Mouse (Mus musculus) lung, embryonic 15.5 days (tissue): Measurements from ENCODE around the gene Zmynd15. TPM values are rescaled to one million over a fixed set of nuclear protein-coding genes. Genes with fewer than 3 reads are reported as not detected.

Experiments used
- ATAC-seq: fragments of 200-750 bp; cut with Nextera tagmentation; 2 replicates; pipeline ENCODE4 v1.8.0; 2017; ENCODE audit warnings: moderate number of reproducible peaks, borderline replicate concordance; ENCODE audit not compliant: low FRiP score, low TSS enrichment; ENCODE audit errors: extremely low read depth
- H3K27ac ChIP-seq: fragments of 300-500 bp; sonication (generic); 2 replicates; pipeline ENCODE4 v1.5.1; 2015; ENCODE audit warnings: moderate library complexity, mild to moderate bottlenecking, inconsistent platforms
- H3K27me3 ChIP-seq: fragments of 300-500 bp; sonication (generic); 2 replicates; pipeline ENCODE4 v1.6.1; 2015; ENCODE audit warnings: inconsistent platforms
- H3K36me3 ChIP-seq: fragments of 300-500 bp; sonication (generic); 2 replicates; pipeline ENCODE4 v1.6.1; 2015; ENCODE audit warnings: inconsistent platforms
- H3K4me1 ChIP-seq: fragments of 300-500 bp; sonication (generic); 2 replicates; pipeline ENCODE4 v1.6.1; 2015; ENCODE audit warnings: inconsistent platforms
- H3K4me2 ChIP-seq: fragments of 300-500 bp; sonication (generic); 2 replicates; pipeline ENCODE4 v1.6.1; 2015; ENCODE audit warnings: inconsistent platforms, mild to moderate bottlenecking, moderate library complexity
- H3K4me3 ChIP-seq: fragments of 300-500 bp; sonication (generic); 2 replicates; pipeline ENCODE4 v1.5.1; 2015; ENCODE audit warnings: mild to moderate bottlenecking, inconsistent platforms
- H3K9ac ChIP-seq: fragments of 300-500 bp; sonication (generic); 2 replicates; pipeline ENCODE4 v1.6.1; 2015; ENCODE audit warnings: inconsistent platforms
- H3K9me3 ChIP-seq: fragments of 300-500 bp; sonication (generic); 2 replicates; pipeline ENCODE4 v1.6.1; 2016; ENCODE audit warnings: inconsistent platforms
- WGBS: fragments of 180-500 bp; shearing (Covaris S2); methylation state at CpG from one replicate; pipeline ENCODE4 v1.1.7; 2015; 5-methylcytosine and 5-hydroxymethylcytosine counted together
- microRNA-seq: library from miRNA; unstranded; fragments of <30 nt; microRNA quantifications from one replicate; pipeline ENCODE4, GENCODE M21; 2016
- polyA plus RNA-seq: library from polyadenylated mRNA; unstranded; fragments of >200 nt; fragmentation: Nextera tagmentation; extraction: Ambion mirVana; gene quantifications from 2 replicates; pipeline ENCODE4 v1.2.1, GENCODE M21; 2015

Zmynd15 gene
- polyA plus RNA-seq, 1 experiment from 2014 or later: 0.45 TPM

DNA sequence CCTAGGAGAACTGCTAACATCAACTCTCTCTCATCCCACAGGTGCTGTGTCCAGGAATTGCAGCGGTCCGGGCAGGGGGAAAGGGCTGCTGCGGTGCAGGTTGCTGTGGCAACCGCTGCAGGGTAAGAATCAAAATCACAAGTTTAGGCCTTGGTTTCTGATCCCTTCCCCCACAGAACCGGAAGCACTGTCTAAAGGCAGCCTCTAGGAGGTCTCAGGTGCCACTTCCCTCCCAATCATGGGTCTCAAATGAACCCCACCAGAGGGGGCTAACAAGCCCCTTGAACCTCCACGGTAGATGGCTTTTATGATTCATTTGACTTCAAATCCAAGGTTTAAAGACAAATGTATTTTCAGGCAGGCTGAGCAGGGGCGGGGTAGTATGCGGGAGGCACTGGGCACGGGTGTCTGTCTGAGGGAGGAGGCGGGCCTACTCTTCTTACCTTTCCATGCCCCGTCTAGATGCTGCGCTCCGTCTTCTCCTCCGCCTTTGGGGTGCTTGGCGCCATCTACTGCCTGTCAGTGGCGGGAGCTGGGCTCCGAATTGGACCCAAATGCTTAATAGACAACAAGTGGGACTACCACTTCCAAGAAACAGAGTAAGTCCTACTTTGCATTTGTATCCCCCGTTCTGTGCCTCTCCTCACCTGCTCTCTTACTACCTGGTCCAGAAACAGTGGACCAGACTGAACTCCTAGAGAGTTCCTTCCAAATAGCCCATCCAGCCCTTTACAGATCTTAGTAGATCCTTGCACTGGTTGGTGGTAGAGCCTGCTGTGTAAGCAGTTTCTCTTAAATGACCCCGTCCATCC lies 50.7 kb downstream of the Zmynd15 start:
- 6% methylated on average over 19 of the region's 19 CpGs for WGBS
- no peak overlapping the region for H3K9ac ChIP-seq
- peak overlapping the region; percentile 34; the same call in 1 of the 2 replicates for H3K4me2 ChIP-seq
- H3K9me3 ChIP-seq: no peaks in the 10 kb centered on the region
- no peaks in the 10 kb centered on the region for H3K36me3 ChIP-seq
- H3K27ac ChIP-seq: no peak overlapping the region
- H3K4me1 ChIP-seq: peaks cover 5% of the 10 kb centered on the region; the same call in 1 of the 2 replicates
- ATAC-seq: no peak
- H3K4me3 ChIP-seq: no peak overlapping the region
- peaks cover 15% of the 10 kb centered on the region; the same call in 1 of the 2 replicates for H3K27me3 ChIP-seq

DNA sequence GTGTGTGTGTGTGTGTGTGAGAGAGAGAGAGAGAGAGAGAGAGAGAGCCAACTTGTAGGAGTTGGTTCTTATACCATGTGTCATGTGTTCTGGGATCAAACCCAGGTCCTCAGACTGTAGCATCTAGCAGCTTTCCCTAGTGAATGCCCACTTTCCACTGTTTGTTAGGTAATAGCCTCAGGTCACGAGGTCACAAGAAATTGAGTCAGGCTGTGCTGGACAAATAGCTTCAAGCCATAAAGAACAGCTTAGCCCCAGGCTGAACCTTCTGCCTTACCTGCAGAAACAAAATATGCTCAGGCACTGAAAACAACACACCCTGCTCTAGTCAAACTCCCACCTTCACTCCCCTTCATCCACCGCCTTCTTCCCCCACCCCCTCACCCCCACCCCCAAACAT lies 52.0 kb downstream of the Zmynd15 start:
- WGBS: 73% methylated on average over 2 of the region's 2 CpGs
- no peak overlapping the region for H3K4me3 ChIP-seq
- peaks cover 15% of the 10 kb centered on the region; the same call in 1 of the 2 replicates for H3K27me3 ChIP-seq
- H3K9ac ChIP-seq: no peak overlapping the region
- no peak for ATAC-seq
- H3K36me3 ChIP-seq: no peaks in the 10 kb centered on the region
- H3K27ac ChIP-seq: no peak overlapping the region
- no peaks in the 10 kb centered on the region for H3K9me3 ChIP-seq
- H3K4me2 ChIP-seq: no peak overlapping the region
- peaks cover 5% of the 10 kb centered on the region; the same call in 1 of the 2 replicates for H3K4me1 ChIP-seq

DNA sequence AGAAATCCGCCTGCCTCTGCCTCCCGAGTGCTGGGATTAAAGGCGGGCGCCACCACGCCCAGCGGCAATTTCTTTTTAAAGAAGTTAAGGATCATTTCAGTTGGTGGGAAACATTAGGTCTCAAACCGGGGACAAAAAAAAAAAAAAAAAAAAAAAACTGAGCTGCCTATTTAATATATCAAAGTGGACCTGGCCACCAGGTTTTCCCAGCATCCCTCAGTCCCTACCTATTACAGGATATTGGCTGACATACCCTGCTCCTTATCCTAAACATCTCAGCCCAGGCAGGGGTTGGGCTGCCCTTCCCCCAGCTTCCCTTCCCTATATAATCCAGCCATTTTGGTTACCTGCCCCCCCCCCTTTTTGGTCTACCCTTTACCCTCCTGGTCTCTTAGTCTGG lies 52.6 kb downstream of the Zmynd15 start:
- peaks cover 15% of the 10 kb centered on the region; the same call in 1 of the 2 replicates for H3K27me3 ChIP-seq
- no peak overlapping the region for H3K9ac ChIP-seq
- peaks cover 5% of the 10 kb centered on the region; the same call in 1 of the 2 replicates for H3K4me1 ChIP-seq
- H3K27ac ChIP-seq: no peak overlapping the region
- no peak for ATAC-seq
- H3K36me3 ChIP-seq: no peaks in the 10 kb centered on the region
- 86% methylated on average over 7 of the region's 7 CpGs for WGBS
- H3K9me3 ChIP-seq: no peaks in the 10 kb centered on the region
- no peak overlapping the region for H3K4me2 ChIP-seq
- H3K4me3 ChIP-seq: no peak overlapping the region

DNA sequence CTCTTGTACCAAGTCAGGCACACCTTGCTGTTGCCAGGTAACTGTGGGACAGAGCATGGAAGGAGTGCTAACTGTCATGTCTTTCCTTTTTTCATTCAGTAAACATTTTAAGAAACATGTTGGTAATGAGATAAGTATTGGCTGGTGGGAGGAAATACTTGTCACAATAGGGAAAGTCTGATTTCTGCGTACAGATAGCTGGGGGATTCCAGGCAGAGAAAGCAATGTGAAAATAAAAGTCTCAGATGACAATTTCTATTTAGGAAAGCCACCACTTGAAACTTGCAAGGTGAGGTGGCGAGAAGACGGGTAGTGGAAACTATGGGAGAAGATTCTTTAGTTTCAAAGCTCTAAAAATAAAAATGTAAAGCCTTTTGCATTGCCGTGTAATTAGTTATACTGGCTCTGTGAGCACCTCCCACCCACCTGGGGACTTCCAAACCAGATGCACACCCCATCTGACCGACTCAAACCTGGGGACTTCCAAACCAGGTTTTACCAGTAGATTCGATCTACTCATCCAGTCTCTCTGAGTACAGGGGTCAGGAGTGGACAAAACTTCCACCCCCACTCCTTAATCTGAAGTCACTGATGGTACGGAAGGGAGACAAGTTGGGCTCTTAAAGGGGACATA lies 53.6 kb downstream of the Zmynd15 start:
- WGBS: 64% methylated on average over 7 of the region's 7 CpGs
- no peaks in the 10 kb centered on the region for H3K36me3 ChIP-seq
- no peak for ATAC-seq

DNA sequence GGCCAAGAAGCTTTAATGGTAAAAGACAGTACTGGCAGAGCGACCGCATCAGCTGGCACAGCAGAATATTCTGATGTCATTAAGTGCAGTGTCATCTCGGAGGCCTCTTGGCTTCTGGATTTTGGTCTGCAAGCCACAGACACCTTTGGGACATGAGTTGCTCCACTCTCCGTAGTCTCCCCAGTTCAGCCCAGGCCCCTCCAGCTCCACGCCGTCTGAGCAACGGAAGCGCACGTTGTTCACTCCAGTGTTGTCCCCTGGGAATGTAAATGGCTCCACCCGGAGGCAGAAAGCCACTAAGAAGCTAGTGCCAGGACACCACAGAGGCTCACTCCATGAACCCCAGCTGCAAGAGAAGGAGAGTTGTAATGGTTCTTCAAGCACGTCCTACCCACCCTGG lies 54.3 kb downstream of the Zmynd15 start:
- Histone ChIP-seq H3K9me3 (no peaks in the 10 kb centered on the region), H3K27ac (no peak overlapping the region), H3K36me3 (no peaks in the 10 kb centered on the region), H3K27me3 (peaks cover 15% of the 10 kb centered on the region; the same call in 1 of the 2 replicates), H3K4me2 (no peak overlapping the region), H3K4me1 (peaks cover 5% of the 10 kb centered on the region; the same call in 1 of the 2 replicates), H3K9ac (no peak overlapping the region), H3K4me3 (no peak overlapping the region)
- 50% methylated on average over 11 of the region's 11 CpGs for WGBS
- no peak for ATAC-seq

More for the DNA sequence above, 53.6 kb downstream of the Zmynd15 start:
- Histone ChIP-seq H3K4me2 (no peak overlapping the region), H3K4me1 (peaks cover 5% of the 10 kb centered on the region; the same call in 1 of the 2 replicates), H3K4me3 (no peak overlapping the region), H3K27me3 (peaks cover 15% of the 10 kb centered on the region; the same call in 1 of the 2 replicates), H3K27ac (no peak overlapping the region), H3K9ac (no peak overlapping the region), H3K9me3 (no peaks in the 10 kb centered on the region)

DNA sequence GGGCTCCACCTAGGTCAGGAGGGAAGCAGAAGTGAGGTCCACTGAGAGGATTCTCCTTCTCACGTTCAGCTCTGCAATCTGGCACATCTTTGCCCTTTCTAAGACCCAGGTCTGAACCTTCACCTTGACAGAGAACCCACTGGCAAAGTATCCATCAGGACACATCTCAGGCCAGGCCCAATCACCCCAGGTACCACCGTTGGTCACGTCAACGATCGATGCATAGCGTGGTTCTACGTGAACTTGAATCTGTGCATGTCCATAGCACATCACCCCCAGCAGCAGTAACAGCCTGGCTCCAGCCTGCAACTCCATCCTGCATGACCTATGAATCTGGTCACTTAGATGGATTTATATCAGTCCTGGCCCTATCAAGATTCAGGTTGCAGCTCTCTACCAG lies 55.1 kb downstream of the Zmynd15 start, which contains the start of gene Vmo1:
Gene Vmo1 (minus strand): TSS at position 329 of the 400 bp plus-strand sequence.
- no peaks in the 10 kb centered on the region for H3K9me3 ChIP-seq
- no peak within 1 kb of the TSS for H3K4me2 ChIP-seq
- ATAC-seq: no peak

More for the DNA sequence above, 55.1 kb downstream of the Zmynd15 start, which contains the start of gene Vmo1:
- Histone ChIP-seq H3K4me3 (no peak within 1 kb of the TSS), H3K9ac (no peak within 1 kb of the TSS), H3K36me3 (no peaks in the 10 kb centered on the region), H3K27me3 (peaks cover 10% of the 10 kb centered on the region; the same call in 1 of the 2 replicates), H3K27ac (no peak within 1 kb of the TSS), H3K4me1 (peaks cover 5% of the 10 kb centered on the region; the same call in 1 of the 2 replicates)
- 85% methylated on average over 7 of the region's 7 CpGs for WGBS

Small RNA genes lying within 50 kb of the gene (microRNA-seq; reads per million reads assigned to microRNA genes)
- not detected for gene Mir7115

Other genes with a start within 250 kb of the Zmynd15 start
- gene Slc16a11, start 246.7 kb upstream of the Zmynd15 start, polyA plus RNA-seq: 0.79 and 1.1 TPM in 2 replicates
- gene Slc16a13, start 238.4 kb upstream of the Zmynd15 start, polyA plus RNA-seq: 5.5 and 6.0 TPM in 2 replicates
- 30.2 and 33.9 TPM in 2 replicates for gene Bcl6b, start 229.6 kb upstream of the Zmynd15 start, polyA plus RNA-seq
- 175 and 179 TPM in 2 replicates for gene 0610010K14Rik, start 221.5 kb upstream of the Zmynd15 start, polyA plus RNA-seq
- gene Gm21988, start 219.6 kb upstream of the Zmynd15 start, polyA plus RNA-seq: 10.8 and 11.0 TPM in 2 replicates
- 179 and 183 TPM in 2 replicates for gene Rnasek, start 219.6 kb upstream of the Zmynd15 start, polyA plus RNA-seq
- 7.0 TPM in 2 replicates for gene Alox12, start 204.1 kb upstream of the Zmynd15 start, polyA plus RNA-seq
- gene Alox12e, start 136.8 kb upstream of the Zmynd15 start, polyA plus RNA-seq: 0.34 and 1.7 TPM in 2 replicates
- gene Alox15, start 107.4 kb upstream of the Zmynd15 start, polyA plus RNA-seq: 0.45 and 0.93 TPM in 2 replicates
- 38.1 and 38.2 TPM in 2 replicates for gene Pelp1, start 49.4 kb upstream of the Zmynd15 start, polyA plus RNA-seq
- 15.3 and 19.3 TPM in 2 replicates for gene Arrb2, start 26.8 kb upstream of the Zmynd15 start, polyA plus RNA-seq
- 40.5 and 43.1 TPM in 2 replicates for gene Med11, start 7.5 kb upstream of the Zmynd15 start, polyA plus RNA-seq
- gene Cxcl16, start 551 bp downstream of the Zmynd15 start, polyA plus RNA-seq: 6.3 and 7.3 TPM in 2 replicates
- 1.2 and 1.8 TPM in 2 replicates for gene Tm4sf5, start 45.8 kb downstream of the Zmynd15 start, polyA plus RNA-seq
- 1.0 and 1.2 TPM in 2 replicates for gene Vmo1, start 55.2 kb downstream of the Zmynd15 start, polyA plus RNA-seq
- gene Gltpd2, start 59.8 kb downstream of the Zmynd15 start, polyA plus RNA-seq: 0.62 and 0.86 TPM in 2 replicates
- gene Psmb6, start 65.9 kb downstream of the Zmynd15 start, polyA plus RNA-seq: 771 and 802 TPM in 2 replicates
- not detected in 2 replicates for gene Gm40193, start 73.5 kb downstream of the Zmynd15 start, polyA plus RNA-seq
- 8.6 and 8.9 TPM in 2 replicates for gene Pld2, start 80.6 kb downstream of the Zmynd15 start, polyA plus RNA-seq
- 8.6 and 10.8 TPM in 2 replicates for gene Mink1, start 103.4 kb downstream of the Zmynd15 start, polyA plus RNA-seq
- not detected in 2 replicates for gene 4930544D05Rik, start 156.4 kb downstream of the Zmynd15 start, polyA plus RNA-seq
- gene Chrne, start 159.8 kb downstream of the Zmynd15 start, polyA plus RNA-seq: 0.26 TPM in 1 of 2 replicates, not detected in the other
- 0.37 and 0.38 TPM in 2 replicates for gene Gp1ba, start 179.7 kb downstream of the Zmynd15 start, polyA plus RNA-seq
- gene Rnf167, start 187.8 kb downstream of the Zmynd15 start, polyA plus RNA-seq: 101 and 119 TPM in 2 replicates
- gene Slc25a11, start 188.0 kb downstream of the Zmynd15 start, polyA plus RNA-seq: 150 and 162 TPM in 2 replicates
- 1,970 and 2,089 TPM in 2 replicates for gene Pfn1, start 195.2 kb downstream of the Zmynd15 start, polyA plus RNA-seq
- gene Eno3, start 197.8 kb downstream of the Zmynd15 start, polyA plus RNA-seq: 27.9 and 33.3 TPM in 2 replicates
- 170 TPM in 2 replicates for gene Spag7, start 210.0 kb downstream of the Zmynd15 start, polyA plus RNA-seq
- 11.8 and 12.8 TPM in 2 replicates for gene Camta2, start 228.7 kb downstream of the Zmynd15 start, polyA plus RNA-seq
- 1.0 and 1.5 TPM in 2 replicates for gene Inca1, start 240.7 kb downstream of the Zmynd15 start, polyA plus RNA-seq
- gene Kif1c, start 241.1 kb downstream of the Zmynd15 start, polyA plus RNA-seq: 4.7 and 4.8 TPM in 2 replicates